Mouse (Mus musculus) heart, postnatal 0 days (tissue): Measurements from ENCODE around the gene Cmc1.

Experiments used
- CTCF ChIP-seq: IDR thresholded peaks from 2 replicates; pipeline ENCODE4 v1.5.1; 2016; ENCODE audit warnings: antibody characterized with exemption, control low read depth, low read depth
- EP300 ChIP-seq: IDR thresholded peaks from 2 replicates; pipeline ENCODE4 v1.6.1; 2016; ENCODE audit warnings: antibody characterized with exemption, low read depth

- TF ChIP-seq CTCF (no peak), EP300 (no peak)
Measured at GRCm38 (mm10) chr9:118041646-118042045, 108.3 kb downstream of the Cmc1 start.
